Mouse (Mus musculus) urinary bladder, adult 18-20 months (tissue): ENCODE results near the gene Gpank1.

ENCODE experiments used
- DNase-seq, 2 experiments: peaks; one replicate each; pipeline ENCODE4 v3.0.0; 2022; ENCODE audit warnings: low spot score in 2 of 2, mixed read lengths in 2 of 2

Gpank1 gene

DNA sequence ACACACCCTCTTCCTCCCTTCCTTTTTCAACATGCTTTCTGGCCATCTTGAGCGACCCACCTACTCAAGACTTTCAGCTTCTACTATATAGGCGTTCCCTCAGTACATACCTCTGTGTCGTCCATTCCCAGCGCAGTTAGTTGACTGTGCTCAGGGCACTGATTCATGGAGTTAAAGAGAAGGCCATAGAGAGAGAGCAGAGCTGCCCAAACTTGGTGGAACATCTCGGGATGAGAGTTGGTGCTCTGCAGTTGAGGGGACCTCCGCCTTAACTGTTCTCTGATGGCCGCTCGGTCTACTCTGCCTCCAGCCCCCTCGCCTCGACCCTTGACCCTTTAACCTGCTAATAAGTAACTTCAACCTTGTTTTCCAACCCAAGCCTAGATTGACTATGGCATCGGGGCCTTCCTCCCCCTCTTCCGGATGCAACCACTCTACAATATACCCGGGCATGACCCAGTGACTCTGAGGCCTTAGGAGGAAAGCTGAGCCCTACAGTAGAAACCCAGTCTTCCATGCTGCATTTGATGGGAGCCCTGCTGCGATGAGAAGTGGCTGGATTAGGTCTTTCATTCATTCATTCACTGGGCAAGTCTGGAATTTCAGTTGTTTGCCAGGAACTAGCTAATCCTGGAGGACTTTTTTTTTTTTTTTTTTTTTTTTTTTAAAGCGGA, 10.4 kb downstream of the Gpank1 start, which contains the start of gene Apom:
Gene Apom, minus strand, starts transcription at position 551 of the 674 bp plus-strand sequence.
- no peak for DNase-seq

DNA sequence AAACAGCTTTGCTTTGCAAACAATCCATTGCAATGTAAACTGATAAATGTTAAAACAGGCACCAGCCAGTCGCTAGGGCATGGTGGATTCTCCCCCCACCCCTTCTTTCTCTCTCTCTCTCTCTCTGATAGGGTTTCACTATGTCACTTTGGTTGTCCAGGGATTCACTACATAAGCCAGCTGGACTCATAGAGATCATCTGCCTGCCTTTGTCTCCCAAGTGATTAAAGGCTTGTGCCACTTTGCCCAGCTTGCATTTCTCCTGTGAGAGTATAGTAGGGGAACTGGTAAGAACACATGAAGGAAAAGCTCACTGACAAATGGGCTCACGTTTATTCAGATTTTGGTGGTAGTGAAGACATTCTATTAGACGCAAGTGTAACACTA, 10.9 kb downstream of the Gpank1 start:
- no peak for DNase-seq

DNA sequence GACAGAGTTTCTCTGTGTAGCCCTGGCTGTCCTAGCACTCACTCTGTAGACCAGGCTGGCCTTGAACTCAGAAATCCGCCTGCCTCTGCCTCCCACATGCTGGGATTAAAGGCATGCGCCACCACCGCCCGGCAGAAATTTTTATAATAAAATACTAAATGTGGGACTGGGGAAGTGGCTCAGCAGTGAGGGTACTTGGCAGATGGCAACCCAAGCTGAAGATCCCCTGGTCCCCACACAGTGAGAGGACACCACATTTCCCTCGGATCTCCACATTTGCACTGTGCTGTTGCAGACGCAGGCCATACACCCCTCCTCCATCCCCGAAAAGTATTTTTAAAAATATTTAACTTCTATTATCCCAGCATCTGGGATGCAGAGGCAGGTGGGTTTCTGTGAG, 12.3 kb downstream of the Gpank1 start:
- DNase-seq: no peak

DNA sequence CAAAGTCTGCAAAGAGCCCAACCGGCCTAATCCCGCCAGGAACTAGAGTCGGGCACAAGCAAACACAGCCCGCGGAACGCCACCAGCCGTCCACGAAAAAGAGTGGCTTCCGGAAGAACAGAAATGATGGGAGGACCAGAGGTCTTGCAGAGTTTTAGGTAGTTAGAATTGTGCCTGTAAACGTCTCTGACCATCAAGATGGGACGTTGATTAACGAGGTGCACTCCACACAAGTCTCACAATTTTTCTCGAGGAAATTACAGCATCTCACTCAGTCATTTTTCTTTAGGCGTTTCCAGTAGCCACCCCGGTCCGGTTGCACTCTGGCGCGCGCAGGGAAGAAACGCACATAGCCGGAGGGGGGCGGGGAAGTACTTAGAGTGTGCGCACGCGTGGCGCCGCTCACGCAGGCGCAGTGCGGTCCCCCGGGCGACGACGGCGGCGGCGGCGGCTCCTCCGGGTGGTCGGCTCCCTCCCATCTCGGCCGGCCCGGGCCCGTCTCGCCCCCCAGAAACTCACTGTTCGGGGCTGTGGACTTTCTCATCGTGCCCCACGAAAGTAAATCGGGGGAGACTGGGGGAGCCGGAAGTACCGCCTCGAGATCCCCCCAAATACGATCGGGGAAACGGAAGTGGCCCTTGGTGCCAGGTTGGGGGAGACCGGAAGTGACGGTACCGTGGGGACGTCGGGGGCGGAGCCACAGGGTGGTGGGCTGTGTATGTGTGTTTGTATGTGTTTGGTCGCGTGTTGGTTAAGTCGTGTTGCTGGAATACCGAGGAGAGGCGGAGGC, 13.7 kb downstream of the Gpank1 start, which contains the start of gene Bag6:
Gene Bag6, plus strand, starts transcription at position 378 of the 790 bp plus-strand sequence.
- DNase-seq: peak; percentile 87 to 93

DNA sequence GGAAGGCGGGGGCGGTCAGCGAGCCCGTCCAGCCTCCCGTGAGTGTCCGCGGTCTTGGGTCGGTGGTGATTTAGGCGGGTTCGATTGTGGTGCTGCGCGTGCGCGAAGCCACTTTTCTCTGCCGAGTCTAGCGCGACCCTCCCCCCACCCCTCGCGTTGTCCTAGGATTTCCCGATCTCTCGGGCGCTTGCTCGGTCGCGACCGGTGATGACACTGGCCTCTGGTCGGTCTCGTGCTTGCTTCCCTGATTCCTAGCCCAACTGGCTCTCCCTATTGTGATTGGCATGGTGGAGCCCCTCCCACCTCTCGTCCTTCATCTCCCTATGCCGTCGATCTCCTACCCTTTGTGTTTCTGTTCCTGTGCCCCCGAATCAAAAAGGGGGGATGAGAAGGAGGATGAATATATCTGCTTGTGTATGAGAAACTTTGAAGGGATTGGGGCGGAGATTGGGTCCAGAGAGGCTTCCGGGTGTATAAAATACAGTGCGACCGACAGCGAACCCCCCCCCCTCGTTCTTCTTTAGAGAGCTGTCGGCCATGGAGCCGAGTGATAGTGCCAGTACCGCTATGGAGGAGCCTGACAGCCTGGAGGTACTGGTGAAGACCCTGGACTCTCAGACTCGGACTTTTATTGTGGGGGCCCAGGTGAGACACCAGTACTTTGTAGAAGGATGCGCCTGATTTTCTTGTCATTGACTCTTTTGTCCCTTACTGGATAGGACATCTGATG, 14.5 kb downstream of the Gpank1 start:
- no peak for DNase-seq

DNA sequence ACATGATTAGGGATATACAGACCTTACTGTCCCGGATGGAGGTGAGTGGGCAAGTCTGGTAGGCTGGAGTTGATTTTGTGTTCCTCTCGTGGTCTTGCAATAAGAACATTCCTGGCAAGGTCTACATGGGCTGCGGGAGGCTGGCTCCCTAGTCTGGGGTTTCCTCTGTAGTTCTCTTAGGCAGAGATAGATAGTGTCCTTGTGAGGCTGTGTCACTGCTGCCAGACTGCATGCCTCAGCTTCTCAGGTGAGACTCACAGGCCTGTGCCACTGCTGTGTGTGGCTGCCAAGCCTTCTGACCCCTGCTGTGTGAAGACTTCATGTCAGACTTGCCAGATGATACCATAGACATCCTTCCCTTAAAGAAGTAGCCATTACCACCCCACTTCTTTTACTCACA, 18.0 kb downstream of the Gpank1 start:
- no peak for DNase-seq

DNA sequence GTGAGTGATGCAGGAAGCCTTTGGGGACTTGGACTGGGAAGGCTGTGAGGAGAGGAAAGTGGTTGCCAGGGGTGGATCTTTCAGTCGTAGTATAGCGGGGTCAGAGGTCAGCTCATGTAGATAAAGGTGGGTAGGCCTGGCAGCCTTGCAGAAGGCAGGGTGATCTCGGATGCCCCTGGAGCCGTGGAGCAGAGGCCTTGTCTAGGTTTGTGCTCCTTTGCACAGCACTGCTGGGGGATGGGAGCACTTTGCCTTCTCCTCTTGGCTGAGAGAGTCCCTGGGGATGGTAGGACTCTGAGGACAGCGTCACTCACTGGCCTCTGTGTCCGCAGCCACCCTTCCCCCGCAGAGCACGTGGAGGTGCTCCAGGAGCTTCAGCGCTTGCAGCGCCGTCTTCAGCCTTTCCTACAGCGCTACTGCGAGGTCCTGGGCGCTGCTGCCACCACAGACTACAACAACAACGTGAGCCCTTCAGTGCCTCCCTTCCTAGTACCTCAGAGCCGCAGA, 19.3 kb downstream of the Gpank1 start:
- no peak for DNase-seq

DNA sequence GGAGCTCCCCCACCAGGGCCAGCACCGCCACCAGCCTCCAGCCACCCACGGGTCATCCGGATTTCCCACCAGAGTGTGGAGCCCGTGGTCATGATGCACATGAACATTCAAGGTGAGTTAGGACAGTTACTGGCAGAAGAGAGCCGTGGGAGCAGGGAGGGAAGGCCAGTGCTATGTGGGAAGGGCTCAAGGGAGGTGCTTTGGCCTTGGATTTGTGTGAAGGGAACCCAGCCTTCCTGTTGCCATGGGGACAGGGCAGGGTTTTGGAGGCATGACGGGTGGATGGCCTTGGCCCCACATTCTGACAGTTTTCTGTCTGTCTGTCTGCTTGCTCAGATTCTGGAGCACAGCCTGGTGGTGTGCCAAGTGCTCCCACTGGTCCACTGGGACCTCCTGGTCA, 20.7 kb downstream of the Gpank1 start:
- DNase-seq: no peak

DNA sequence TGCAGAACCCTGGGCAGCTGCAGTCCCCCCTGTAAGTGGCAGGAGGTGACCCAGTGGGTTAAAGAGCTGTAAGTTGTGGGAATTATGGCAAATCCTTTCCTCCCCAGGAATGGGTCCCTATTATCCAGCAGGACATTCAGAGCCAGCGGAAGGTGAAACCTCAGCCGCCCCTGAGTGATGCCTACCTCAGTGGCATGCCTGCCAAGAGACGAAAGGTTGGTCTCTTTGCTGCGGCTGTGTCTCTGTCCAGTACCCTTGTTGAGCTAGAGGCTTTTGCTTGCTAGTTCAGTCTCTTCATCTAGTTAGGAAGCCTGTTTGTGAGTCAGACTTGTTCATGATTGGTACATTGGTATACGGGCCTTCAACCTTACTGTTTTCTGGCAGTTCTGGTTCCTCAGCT, 24.9 kb downstream of the Gpank1 start:
- DNase-seq: no peak

DNA sequence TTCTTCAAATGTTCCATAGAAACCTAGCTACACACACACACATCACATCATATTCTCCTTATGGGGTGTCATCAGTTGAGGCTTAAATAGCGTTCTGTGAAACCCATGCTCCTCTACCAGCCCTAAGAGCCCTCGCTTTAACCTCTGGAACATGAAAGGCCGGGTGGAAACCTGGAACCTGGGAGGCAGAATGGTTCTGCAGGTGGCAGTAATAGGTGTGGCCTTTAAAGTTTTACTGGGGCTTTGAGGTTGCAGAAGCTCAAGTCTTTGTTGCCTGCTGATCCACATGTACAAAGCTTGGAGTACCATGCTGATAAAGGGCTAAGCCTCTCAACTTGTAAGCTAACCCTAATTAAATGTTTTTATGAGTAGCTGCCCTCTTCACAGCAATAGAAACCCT, 26.1 kb downstream of the Gpank1 start:
- no peak for DNase-seq

DNA sequence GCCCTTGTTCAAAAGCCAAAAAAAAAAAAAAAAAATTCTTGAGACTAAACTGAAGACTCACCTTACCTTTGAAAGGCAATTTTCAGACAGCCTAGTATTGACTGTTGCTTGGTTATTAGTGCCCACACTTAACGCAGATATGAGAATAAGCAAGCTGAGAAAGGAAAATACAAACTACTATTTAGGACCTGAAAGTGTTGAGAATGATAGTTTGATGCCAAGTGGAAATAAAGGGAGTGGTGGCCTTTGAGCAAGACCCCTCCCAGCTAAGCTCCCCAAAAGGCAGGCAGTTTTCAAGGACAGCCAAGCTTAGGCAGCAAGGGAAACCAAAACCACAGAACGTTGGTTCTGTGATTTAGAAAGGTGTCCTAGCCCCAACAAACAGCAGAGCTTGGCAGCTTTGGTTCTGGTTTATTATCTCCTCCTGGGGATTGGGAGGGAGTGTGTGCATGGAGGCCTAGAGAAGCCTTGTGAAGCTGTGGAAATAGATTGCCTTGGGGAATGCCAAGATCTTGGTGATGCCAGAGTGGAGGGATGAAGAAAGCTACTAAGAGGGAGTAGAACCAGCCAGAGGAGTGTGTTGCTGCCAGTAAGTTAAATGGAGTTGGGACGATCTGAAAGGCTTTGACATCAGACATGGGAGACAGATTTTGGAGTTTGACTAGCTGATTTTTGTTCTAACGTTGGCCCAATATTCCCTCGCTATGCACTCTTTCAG, 26.8 kb downstream of the Gpank1 start:
- DNase-seq: no peak

DNA sequence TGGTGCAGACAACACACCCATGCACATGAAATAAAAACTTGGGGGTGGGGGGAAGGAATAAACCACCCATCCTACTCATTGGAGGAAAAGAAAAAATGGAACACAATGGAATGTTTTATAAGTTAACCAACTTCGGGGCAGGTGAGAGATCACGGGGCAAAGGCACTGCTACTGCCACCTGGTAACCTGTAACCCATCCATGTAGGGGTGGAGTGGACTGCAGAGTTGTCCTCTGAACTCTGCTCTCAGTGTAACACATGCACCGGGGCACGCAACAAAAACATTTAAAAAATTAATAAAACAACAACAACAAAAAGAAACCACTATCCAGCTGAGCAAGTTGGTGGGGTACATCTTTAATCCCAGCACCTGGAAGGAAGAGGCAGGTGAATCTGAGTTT, 30.9 kb downstream of the Gpank1 start:
- no peak for DNase-seq

DNA sequence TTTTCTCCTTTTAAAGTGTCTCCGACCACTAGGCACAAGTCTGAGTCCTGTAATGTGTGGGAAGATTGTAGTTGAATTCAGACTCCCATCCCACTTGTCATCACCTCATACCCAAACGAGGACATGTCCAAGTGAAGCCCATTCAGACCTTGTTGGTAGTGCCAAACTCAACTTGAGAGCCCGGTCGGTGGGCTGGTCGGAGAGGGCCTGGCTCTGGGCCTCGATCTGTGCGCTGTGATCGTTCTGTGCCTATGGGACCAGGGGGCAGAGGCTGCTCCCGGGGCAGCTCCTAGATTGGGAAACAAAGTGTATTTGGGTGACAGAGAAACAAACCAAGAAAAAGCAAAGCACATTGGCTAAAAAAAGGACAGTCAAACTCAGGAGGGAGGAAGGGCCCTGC, 31.8 kb downstream of the Gpank1 start:
- no peak for DNase-seq

DNA sequence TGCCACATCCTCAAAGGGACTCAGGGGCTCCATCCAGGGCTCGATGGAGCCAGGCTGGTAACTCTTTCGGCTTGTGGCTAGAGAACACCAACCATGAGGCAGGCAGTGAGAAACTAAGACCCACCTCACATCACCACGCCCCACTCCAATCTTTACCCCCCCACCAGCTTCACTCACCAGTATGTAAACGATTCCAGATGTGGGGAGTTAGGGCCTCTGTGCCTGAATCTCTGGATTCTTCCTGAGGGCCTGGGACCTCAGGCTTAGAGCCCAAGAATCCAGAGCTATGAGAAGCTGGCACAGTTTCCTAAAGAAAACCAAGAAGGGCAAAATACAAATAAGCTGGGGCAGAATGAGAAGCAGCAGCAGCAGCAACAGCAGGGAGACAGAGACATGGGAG, 32.7 kb downstream of the Gpank1 start:
- no peak for DNase-seq

DNA sequence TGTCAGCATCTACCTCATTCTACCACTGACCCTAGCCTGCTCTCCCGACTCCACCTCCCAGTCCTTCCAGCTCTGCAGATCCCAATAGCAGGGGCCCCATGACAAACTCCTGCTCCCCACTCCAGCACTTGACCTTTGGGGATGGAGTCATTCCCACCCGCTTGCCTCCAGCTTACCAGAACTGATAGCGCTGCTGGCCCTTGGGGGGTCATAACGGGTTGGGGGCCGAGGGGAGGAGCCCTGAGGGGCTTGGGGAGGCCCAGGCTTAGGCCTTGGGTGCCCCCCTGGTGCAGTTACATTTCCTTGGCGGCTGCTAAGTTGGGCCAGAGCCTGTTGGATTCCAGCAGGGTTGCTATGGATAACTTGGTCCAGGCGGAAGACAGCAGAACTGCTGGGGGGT, 33.4 kb downstream of the Gpank1 start:
- no peak for DNase-seq

DNA sequence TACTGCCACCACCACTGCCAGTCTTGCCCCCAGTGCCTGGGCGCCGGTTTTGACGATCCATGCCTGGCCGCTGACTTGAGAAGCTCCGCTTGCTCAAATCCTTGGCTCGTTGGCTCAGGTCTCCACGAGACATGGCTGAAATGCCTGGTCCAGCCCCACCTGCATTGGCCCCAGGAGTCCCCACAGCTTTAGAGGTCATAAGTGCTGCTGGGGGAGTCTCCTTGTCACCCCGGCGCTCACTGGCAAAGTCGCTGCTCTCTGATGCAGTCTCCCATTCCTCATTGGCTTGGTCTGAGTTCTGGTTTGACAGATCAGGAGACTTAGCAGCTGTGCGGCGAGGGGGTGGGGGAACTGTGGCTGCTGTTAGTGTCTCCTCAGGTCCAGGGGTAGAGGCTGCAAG, 34.2 kb downstream of the Gpank1 start:
- no peak for DNase-seq

DNA sequence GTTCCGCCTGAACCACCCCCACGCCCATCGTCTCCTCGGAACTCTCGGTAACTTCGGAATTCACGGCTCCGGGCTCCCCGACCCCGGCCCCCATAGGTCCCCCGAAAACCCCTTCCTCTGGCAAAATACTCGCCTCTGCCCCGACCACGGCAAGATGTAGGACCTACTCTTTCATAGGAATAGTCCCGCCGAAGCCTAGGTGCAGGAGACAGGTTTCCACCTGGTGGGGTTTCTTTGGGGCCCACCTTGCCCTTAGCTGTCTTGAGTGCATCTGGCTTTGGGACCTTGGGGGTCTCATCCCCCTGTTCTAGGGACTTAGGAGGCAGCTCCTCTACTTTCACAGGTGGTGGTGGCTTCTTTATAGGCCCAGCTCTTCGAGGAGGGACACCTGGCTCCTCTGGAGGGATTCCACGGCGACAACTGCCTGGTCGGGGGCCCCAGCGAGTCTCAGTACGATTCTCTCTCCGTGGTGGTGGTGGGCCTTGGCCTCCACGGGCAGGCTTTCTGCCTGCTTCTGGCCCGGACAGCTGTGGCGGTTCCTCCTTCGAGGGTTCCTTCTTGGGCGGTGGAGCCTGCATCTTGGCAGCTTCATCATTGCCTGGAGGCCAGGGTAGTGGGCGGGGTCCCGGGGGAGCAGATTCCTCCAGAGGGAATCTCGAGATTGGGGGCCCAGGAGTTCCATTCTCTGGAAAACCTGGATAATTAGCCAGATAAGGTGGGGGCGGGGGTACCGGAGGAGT, 35.4 kb downstream of the Gpank1 start:
- DNase-seq: no peak

DNA sequence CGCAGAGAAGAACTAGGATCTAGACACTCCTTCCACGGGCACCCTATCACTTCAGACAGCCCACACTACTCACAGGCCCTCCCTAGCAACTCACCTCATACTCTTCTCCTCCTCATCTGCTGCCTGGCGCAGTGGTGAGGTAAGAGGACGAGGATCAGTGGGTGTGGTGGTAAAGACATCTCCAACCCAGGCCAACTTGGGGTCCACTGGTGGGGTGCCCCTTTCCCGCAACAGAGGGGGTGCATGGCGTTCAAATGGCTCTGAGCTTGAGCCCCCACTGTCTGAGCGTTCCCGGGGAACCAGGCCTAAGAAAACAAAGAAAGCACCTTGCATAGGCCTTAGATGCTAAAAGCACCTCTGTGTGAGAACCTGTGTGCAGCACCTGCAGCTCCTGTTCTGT, 36.0 kb downstream of the Gpank1 start:
- DNase-seq: no peak

DNA sequence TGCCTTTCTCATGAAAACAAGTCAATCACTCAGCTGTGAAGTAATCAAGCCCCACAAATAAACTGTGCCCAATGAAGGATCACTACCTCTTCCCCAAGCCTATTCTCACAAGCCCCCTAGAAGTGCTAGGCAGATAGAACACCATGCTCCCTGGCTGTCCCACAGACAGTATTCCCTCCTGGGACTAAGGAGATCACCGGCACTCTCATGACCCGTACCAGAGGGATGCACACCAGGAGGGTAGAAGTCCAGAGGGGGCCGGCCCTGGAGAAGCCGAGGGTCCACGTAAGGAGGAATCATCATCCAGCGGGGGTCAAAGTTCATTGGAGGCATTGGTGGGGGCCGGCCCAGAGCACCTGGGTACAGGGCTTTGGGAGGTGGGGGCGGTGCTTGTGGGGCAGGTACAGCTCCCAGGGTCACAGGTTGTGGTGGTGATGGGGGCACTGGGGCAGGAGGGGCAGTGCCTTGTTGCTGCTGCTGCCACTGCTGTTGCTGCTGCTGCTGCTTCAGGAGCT, 36.5 kb downstream of the Gpank1 start:
- DNase-seq: no peak

DNA sequence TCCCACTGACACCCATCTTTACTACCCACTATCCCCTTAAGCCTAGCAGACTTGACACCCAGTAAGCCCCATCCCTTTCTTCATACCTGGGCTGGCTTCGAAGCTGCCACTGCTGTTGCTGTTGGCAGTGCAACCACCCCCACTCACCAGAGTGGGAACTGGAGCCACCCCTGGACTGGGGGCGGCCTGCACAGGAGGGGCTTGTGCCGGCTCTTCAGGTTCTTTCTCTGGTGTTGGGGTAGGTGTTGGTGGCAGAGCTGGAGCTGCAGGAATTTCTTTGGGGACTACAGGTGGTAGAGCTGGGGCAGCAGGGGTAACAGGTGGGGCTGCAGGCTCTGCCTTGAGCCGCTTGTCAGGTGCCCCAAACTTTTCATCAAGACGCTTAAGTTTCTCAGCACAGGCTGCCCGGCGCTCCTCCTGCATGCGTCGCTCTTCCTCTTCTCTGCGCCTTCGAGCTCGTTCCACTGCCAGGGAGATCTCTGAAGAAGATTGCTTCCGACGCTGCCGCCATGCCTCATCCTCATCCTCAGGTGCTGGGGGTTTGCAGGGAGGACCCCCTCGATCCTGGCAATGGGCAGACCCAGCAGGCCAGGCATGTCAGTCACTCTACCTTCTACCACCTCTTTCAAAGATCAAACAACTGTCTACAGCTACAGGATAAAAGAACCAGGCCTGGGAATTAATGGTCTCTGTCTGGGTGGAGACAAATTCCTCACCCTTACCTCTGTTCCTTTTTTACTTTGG, 37.8 kb downstream of the Gpank1 start:
- DNase-seq: no peak
